9 mouse cellular contexts compared by ENCODE assay signal in the genomic region with DNA sequence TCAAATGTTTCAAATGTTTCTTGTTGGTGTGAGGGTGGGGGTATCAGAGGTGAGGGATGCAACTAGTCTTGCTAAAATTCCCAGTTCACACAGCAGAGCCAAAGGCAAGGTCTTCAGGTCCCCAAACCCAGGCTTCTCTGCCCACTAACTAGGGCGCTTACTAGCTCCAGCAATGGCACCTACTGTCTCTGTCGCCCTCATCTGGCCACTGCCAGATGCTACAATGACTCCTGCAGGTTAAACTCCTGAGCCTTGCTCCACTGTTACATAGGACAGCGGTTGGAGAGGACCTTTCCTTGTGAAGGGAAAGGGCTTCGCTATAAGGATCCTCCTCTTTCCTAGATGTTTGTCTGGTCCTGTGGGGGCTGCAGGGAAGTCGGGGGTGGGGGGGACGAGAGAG. TPM values are rescaled to one million over a fixed set of nuclear protein-coding genes. Genes with fewer than 3 reads are reported as not detected.
DNase-seq lines count a peak whose midpoint lies in the region; TF ChIP-seq lines count a peak whose summit lies in the region.
"Had no signal": no experiment of that assay in that cellular context is flagged by ENCODE, and none has a peak within 500 bp of the region (broad histone marks: within the 10 kb centered on the region; RNA-seq: fewer than 3 reads in every experiment).

No protein-coding gene starts in this region.

- peaks cover 8% of the 10 kb centered on the region for H3K4me1 ChIP-seq in bone marrow, adult 2 months (ENCODE audit: control insufficient read depth, insufficient read depth, low read length)

- TF ChIP-seq CTCF in C2C12 (IDR thresholded peaks at IDR 0.05; ENCODE audit: control insufficient read depth, insufficient read depth, insufficient read length): peak; percentile 91
- peak; percentile 96 for TF ChIP-seq CTCF in bone marrow, adult 2 months (IDR thresholded peaks at IDR 0.05; ENCODE audit: control insufficient read depth, insufficient read depth, low read length)

- DNase-seq in cerebellum, adult 18-20 months: peak; percentile 62 to 64
- no peak for DNase-seq in cerebellum, adult 11-12 months
- DNase-seq in gastrocnemius, postnatal 10 days: peak; percentile 72
- DNase-seq in kidney, postnatal 4 days: peak; percentile 84 to 88
- DNase-seq in lung, postnatal 25 days (ENCODE audit: low spot score): peak; percentile 83
- DNase-seq in spleen, postnatal 14 days (ENCODE audit: low spot score in 2 of 2): peak; percentile 37 to 65

- no peaks in the 10 kb centered on the region for H3K79me3 ChIP-seq in C2C12 (ENCODE audit: low read depth)

- 9% methylated on average over 6 of the region's 6 CpGs for WGBS in bone marrow, adult 2 months

- H3ac ChIP-seq in C2C12 (ENCODE audit: control insufficient read depth, insufficient read length, low read depth): no peak overlapping the region

- TF ChIP-seq POLR2A in bone marrow, adult 2 months (IDR thresholded peaks at IDR 0.05; ENCODE audit: borderline replicate concordance, control insufficient read depth, low read depth, low read length): no peak

- no peaks in the 10 kb centered on the region for H3K36me3 ChIP-seq in C2C12 (ENCODE audit: control insufficient read depth, insufficient read depth)
- H3K36me3 ChIP-seq: heart, embryonic 15.5 days had no signal

- H3K27me3 ChIP-seq in C2C12 (ENCODE audit: control insufficient read depth, insufficient read depth, insufficient read length): no peaks in the 10 kb centered on the region
- H3K27me3 ChIP-seq: heart, embryonic 15.5 days had no signal

- no peak overlapping the region for H3K4me3 ChIP-seq in C2C12 (ENCODE audit: insufficient read depth, poor library complexity, severe bottlenecking)
- H3K4me3 ChIP-seq in bone marrow, adult 2 months (replicated peaks; ENCODE audit: control insufficient read depth, low read depth, low read length): no peak overlapping the region
- H3K4me3 ChIP-seq: heart, embryonic 15.5 days had no signal

- H3K27ac ChIP-seq in bone marrow, adult 2 months (ENCODE audit: control insufficient read depth, insufficient read depth, low read depth, low read length, poor library complexity): no peak overlapping the region
- H3K27ac ChIP-seq: heart, embryonic 15.5 days had no signal

- no peaks in the 10 kb centered on the region for H3K79me2 ChIP-seq in C2C12 (ENCODE audit: control insufficient read depth, insufficient read depth)

TF ChIP-seq in C2C12, 6 proteins besides CTCF, POLR2A, EP300 and RAD21:
- TF ChIP-seq FOSL1 (IDR thresholded peaks at IDR 0.05; ENCODE audit: insufficient read depth, low read length, poor library complexity, severe bottlenecking) (no peak), MAX (IDR thresholded peaks at IDR 0.05) (no peak), USF1 (IDR thresholded peaks at IDR 0.05; ENCODE audit: low read depth) (no peak), CEBPB (IDR thresholded peaks at IDR 0.05; ENCODE audit: low read depth) (no peak), MYOD1 (IDR thresholded peaks at IDR 0.05; ENCODE audit: control insufficient read depth, insufficient read length, low read depth) (no peak), MYOG (IDR thresholded peaks at IDR 0.05; ENCODE audit: control insufficient read depth, extremely low read depth, insufficient read length) (no peak)

RNA-seq across cellular contexts. Expression of a gene that starts 2.1 kb away (rescaled TPM):
- 0.05 TPM for polyA plus RNA-seq in C2C12 (2012; fragmentation: generic; extraction: Trizol)
- 19.8 and 31.7 TPM in 2 replicates for polyA plus RNA-seq in bone marrow, adult 2 months (2011; ENCODE audit: insufficient read depth, insufficient read length, low replicate concordance, missing spikeins)
- total RNA-seq in gastrocnemius, postnatal 10 days (2021): 1 to 10 TPM in 1 of 2 experiments, under 1 TPM in 1; 0.85 to 1.2 TPM

RNA-seq across cellular contexts. Expression of a gene that starts 17.8 kb away (rescaled TPM):
- polyA plus RNA-seq in C2C12 (2012; fragmentation: generic; extraction: Trizol): 7.7 TPM
- 3.3 and 8.7 TPM in 2 replicates for polyA plus RNA-seq in bone marrow, adult 2 months (2011; ENCODE audit: insufficient read depth, insufficient read length, low replicate concordance, missing spikeins)
- total RNA-seq in gastrocnemius, postnatal 10 days (2021): 1 to 10 TPM; 1.7 to 2.2 TPM

RNA-seq across cellular contexts. Expression of a gene that starts 40.1 kb away (rescaled TPM):
- polyA plus RNA-seq in C2C12 (2012; fragmentation: generic; extraction: Trizol): 0.54 TPM
- polyA plus RNA-seq in bone marrow, adult 2 months (2011; ENCODE audit: insufficient read depth, insufficient read length, low replicate concordance, missing spikeins): 153 and 281 TPM in 2 replicates
- total RNA-seq in gastrocnemius, postnatal 10 days (2021): 10 to 100 TPM; 22.4 to 25.0 TPM

RNA-seq across cellular contexts. Expression of a gene that starts 46.6 kb away (rescaled TPM):
- 3.6 TPM for polyA plus RNA-seq in C2C12 (2012; fragmentation: generic; extraction: Trizol)
- polyA plus RNA-seq in bone marrow, adult 2 months (2011; ENCODE audit: insufficient read depth, insufficient read length, low replicate concordance, missing spikeins): 6.8 and 8.0 TPM in 2 replicates
- 1 to 10 TPM; 4.6 to 6.6 TPM for total RNA-seq in gastrocnemius, postnatal 10 days (2021)

Comparison
In these comparisons a context has a peak if more than half of its experiments do, and no peak if none do; other contexts are left out.
1. RNA of a gene that starts 2.1 kb away (polyA plus RNA-seq): 19.8 to 31.7 TPM in bone marrow, adult 2 months; 0.05 TPM in C2C12 (single experiment); every median in the first group is over 10 times any median in the second.
2. RNA of a gene that starts 40.1 kb away (polyA plus RNA-seq): 153 to 281 TPM in bone marrow, adult 2 months; 0.54 TPM in C2C12 (single experiment); every median in the first group is over 100 times any median in the second.